Mouse (Mus musculus) stomach, postnatal 0 days (tissue): ENCODE data around the gene Ppig.

Source experiments
- CTCF ChIP-seq: IDR thresholded peaks from 2 replicates; pipeline ENCODE4 v1.5.1; 2016; ENCODE audit warnings: antibody characterized with exemption, low read depth, mild to moderate bottlenecking, moderate library complexity
- EP300 ChIP-seq: optimal IDR thresholded peaks from 2 replicates; pipeline ENCODE3; 2016; ENCODE audit warnings: antibody characterized with exemption

DNA sequence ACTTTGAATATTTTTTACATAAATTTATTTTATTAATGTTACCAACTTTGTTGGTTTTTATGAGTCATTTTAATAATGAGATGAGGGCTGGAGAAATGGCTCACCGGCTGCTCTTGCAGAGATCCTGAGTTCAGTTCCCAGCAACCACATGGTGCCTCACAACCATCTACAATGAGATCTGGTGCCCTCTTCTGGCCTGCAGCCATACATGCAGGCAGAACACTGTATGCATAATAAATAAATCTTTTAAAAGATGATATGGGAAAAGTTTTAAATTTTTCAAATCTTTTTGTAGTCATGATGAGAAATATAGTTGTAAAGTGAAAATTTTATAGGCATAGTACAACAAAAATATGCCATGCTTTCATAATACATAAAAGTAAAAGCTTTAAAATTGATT lies 22.7 kb downstream of the Ppig start:
- peak; percentile 57 for TF ChIP-seq CTCF
- TF ChIP-seq EP300 = no peak
